Mouse (Mus musculus): ENCODE measurements around the gene Gm10800. TPM values are rescaled to one million over a fixed set of nuclear protein-coding genes. Genes with fewer than 3 reads are reported as not detected.

The Gm10800 gene
- polyA plus RNA-seq (2012; fragmentation: generic; extraction: Trizol): 1 to 10 TPM in 1 of 2 experiments, not detected in 1; 4.3 TPM

GRCm38 (mm10) chr2:98667201-98667600 lies at the start of gene Gm10800:
Gene Gm10800 (minus strand): TSS chr2:98667301.

GRCm38 (mm10) chr2:98661937-98662336 lies 5.2 kb downstream of the Gm10800 start, which contains the start of gene Gm10801:
Gene Gm10801 (plus strand): TSS chr2:98662237.

Other genes starting within 250 kb of the Gm10800 start
- 1 to 10 TPM in 1 of 2 experiments, not detected in 1; 1.2 TPM for gene Gm10801, start 5.1 kb downstream of the Gm10800 start, polyA plus RNA-seq (2012; fragmentation: generic; extraction: Trizol)

All from C3H10T1/2 (cell line).